Mouse (Mus musculus) brain, embryonic 14.5 days (tissue): ENCODE data around the gene Dbf4.

Source experiments
- CTCF ChIP-seq: fragments of 200-500 bp; IDR thresholded peaks from 2 replicates; pipeline ENCODE4 v1.5.1; 2012; ENCODE audit warnings: inconsistent platforms, mild to moderate bottlenecking, moderate library complexity, borderline replicate concordance; ENCODE audit not compliant: insufficient read depth, insufficient read length; ENCODE audit errors: extremely low read depth
- POLR2A ChIP-seq: fragments of 200-500 bp; IDR thresholded peaks from 2 replicates; pipeline ENCODE4 v1.6.1; 2012; ENCODE audit warnings: mild to moderate bottlenecking, inconsistent platforms, borderline replicate concordance; ENCODE audit not compliant: poor library complexity, insufficient read depth, insufficient read length, severe bottlenecking; ENCODE audit errors: extremely low read depth

DNA sequence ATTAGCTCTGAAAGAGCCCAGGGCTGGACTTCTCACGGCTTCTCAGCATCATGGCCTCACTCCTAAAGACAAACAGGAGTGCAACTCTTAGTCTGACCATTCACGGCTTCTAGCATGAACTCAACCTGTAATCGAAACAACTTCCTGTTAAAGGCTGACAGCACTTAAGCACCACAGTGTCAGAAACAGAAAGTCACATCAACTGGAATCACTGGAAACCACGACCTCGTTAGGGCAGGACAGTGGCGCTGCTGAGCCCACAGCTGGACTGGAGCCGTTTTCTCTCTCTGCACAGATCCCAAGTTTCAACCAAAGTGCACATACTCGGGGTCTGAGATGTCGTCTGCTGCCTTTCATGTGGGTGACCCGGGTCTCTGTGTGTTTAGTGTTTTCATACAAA is 73.0 kb downstream of the Dbf4 start:
- TF ChIP-seq CTCF: no peak
- no peak for TF ChIP-seq POLR2A
